Mouse (Mus musculus) neural tube, embryonic 12.5 days (tissue): ENCODE data around the gene Akirin2. TPM values are rescaled to one million over a fixed set of nuclear protein-coding genes. Genes with fewer than 3 reads are reported as not detected.

Experiments
- ATAC-seq: fragments of 200-750 bp; cut with Nextera tagmentation; 2 replicates; pipeline ENCODE4 v1.8.0; 2017; ENCODE audit warnings: low read depth, mild to moderate bottlenecking, moderate TSS enrichment, moderate library complexity; ENCODE audit not compliant: low FRiP score
- H3K27ac ChIP-seq: fragments of 300-500 bp; sonication (generic); 2 replicates; pipeline ENCODE4 v1.5.1; 2016
- H3K27me3 ChIP-seq: fragments of 300-500 bp; sonication (generic); replicated peaks from 2 replicates; pipeline ENCODE4 v1.6.1; 2016; ENCODE audit warnings: mild to moderate bottlenecking
- H3K36me3 ChIP-seq: fragments of 300-500 bp; sonication (generic); 2 replicates; pipeline ENCODE4 v1.6.1; 2016; ENCODE audit warnings: mild to moderate bottlenecking
- H3K4me1 ChIP-seq: fragments of 300-500 bp; sonication (generic); 2 replicates; pipeline ENCODE4 v1.6.1; 2016
- H3K4me2 ChIP-seq: fragments of 300-500 bp; sonication (generic); replicated peaks from 2 replicates; pipeline ENCODE4 v1.6.1; 2016; ENCODE audit warnings: mild to moderate bottlenecking
- H3K4me3 ChIP-seq: fragments of 300-500 bp; sonication (generic); 2 replicates; pipeline ENCODE4 v1.5.1; 2016
- H3K9ac ChIP-seq: fragments of 300-500 bp; sonication (generic); 2 replicates; pipeline ENCODE4 v1.6.1; 2016; ENCODE audit warnings: mild to moderate bottlenecking
- H3K9me3 ChIP-seq: fragments of 300-500 bp; sonication (generic); 2 replicates; pipeline ENCODE4 v1.6.1; 2016; ENCODE audit warnings: mild to moderate bottlenecking
- WGBS: fragments of 180-500 bp; shearing (Covaris S2); methylation state at CpG from one replicate; pipeline ENCODE4 v1.1.7; 2016; 5-methylcytosine and 5-hydroxymethylcytosine counted together
- polyA plus RNA-seq: library from polyadenylated mRNA; unstranded; fragments of >200 nt; fragmentation: Nextera tagmentation; extraction: Ambion mirVana; gene quantifications from 2 replicates; pipeline ENCODE4 v1.2.1, GENCODE M21; 2016

The Akirin2 gene
- polyA plus RNA-seq, 1 experiment from 2014 or later, result 151 TPM

- H3K9ac ChIP-seq, result no peak overlapping the region
- no peaks in the 10 kb centered on the region for H3K4me1 ChIP-seq
- H3K4me3 ChIP-seq, result no peak overlapping the region
- no peaks in the 10 kb centered on the region for H3K9me3 ChIP-seq
- no peak overlapping the region for H3K4me2 ChIP-seq
- 96% methylated on average over 10 of the region's 10 CpGs for WGBS
- no peak for ATAC-seq
- H3K36me3 ChIP-seq, result peaks cover 36% of the 10 kb centered on the region
- no peaks in the 10 kb centered on the region for H3K27me3 ChIP-seq
- H3K27ac ChIP-seq, result no peak overlapping the region
Observed at GRCm38 (mm10) chr4:34606658-34607057, 55.9 kb downstream of the Akirin2 start.

DNA sequence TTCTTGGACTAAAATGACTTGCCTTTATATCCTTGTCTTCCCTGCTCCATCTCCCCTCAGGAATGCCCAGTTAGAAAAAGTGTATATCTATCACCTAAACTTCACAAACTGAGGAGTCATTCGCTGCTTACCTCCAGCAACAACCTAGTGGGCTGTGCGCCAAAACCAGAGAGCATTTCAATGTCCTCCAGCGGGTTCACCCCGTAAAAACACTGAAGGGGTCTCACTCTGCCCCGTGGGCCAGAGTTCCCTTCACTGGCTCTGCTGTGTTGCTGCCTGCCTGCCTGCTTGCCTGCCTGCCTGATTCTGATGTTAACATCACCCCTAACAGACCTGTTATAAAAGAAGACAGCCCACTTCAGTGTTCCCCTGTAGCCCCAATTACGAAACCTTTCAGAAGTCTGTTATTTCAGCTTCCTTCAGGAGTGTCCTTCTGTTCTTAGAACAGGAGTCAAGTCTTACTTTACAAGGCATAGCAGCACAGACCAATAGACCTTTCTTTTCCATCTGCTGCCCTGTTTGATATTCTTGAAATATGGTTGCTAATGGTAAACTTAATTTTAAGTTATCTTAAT, 62.9 kb downstream of the Akirin2 start:
- Histone ChIP-seq H3K4me2 (peak overlapping the region; percentile 88), H3K9ac (peak overlapping the region; percentile 83), H3K27me3 (no peaks in the 10 kb centered on the region), H3K4me3 (peak overlapping the region; percentile 77), H3K36me3 (peaks cover 5% of the 10 kb centered on the region), H3K27ac (no peak overlapping the region), H3K9me3 (no peaks in the 10 kb centered on the region), H3K4me1 (peaks cover 24% of the 10 kb centered on the region)
- no peak for ATAC-seq
- WGBS, result 68% methylated on average over 6 of the region's 6 CpGs

GRCm38 (mm10) chr4:34614630-34615094, 63.9 kb downstream of the Akirin2 start, which contains the start of the genes Orc3 and Rars2:
TSS of gene Orc3 (minus strand) at chr4:34614944.
TSS of gene Rars2 (plus strand) at chr4:34614957.
- peaks cover 24% of the 10 kb centered on the region for H3K4me1 ChIP-seq
- peak within 1 kb of the TSS; percentile 64 for H3K27ac ChIP-seq
- no peaks in the 10 kb centered on the region for H3K9me3 ChIP-seq
- WGBS, result 1% methylated on average over 42 of the region's 42 CpGs
- peak within 1 kb of the TSS; percentile 77 for H3K4me3 ChIP-seq
- H3K27me3 ChIP-seq, result no peaks in the 10 kb centered on the region
- H3K9ac ChIP-seq, result peak within 1 kb of the TSS; percentile 83
- peak; percentile 99 for ATAC-seq
- H3K4me2 ChIP-seq, result peak within 1 kb of the TSS; percentile 88
- peaks cover 1% of the 10 kb centered on the region; the same call in 1 of the 2 replicates for H3K36me3 ChIP-seq

- H3K36me3 ChIP-seq, result no peaks in the 10 kb centered on the region
- peak overlapping the region; percentile 88 for H3K4me2 ChIP-seq
- peak overlapping the region; percentile 77 for H3K4me3 ChIP-seq
- peak; percentile 15 for ATAC-seq
- peak overlapping the region; percentile 83 for H3K9ac ChIP-seq
- peaks cover 24% of the 10 kb centered on the region for H3K4me1 ChIP-seq
- H3K27me3 ChIP-seq, result no peaks in the 10 kb centered on the region
- no peaks in the 10 kb centered on the region for H3K9me3 ChIP-seq
- H3K27ac ChIP-seq, result 0 out of 2 replicates have a peak overlapping the region, but pooled peaks have one; percentile 64
- 3% methylated on average over 13 of the region's 13 CpGs for WGBS
Observed at GRCm38 (mm10) chr4:34615303-34615702, 64.6 kb downstream of the Akirin2 start.

- Histone ChIP-seq H3K36me3 (no peaks in the 10 kb centered on the region), H3K9me3 (no peaks in the 10 kb centered on the region), H3K9ac (peak overlapping the region; percentile 83), H3K4me3 (peak overlapping the region; percentile 77), H3K4me1 (peaks cover 24% of the 10 kb centered on the region), H3K4me2 (peak overlapping the region; percentile 88), H3K27ac (no peak overlapping the region), H3K27me3 (no peaks in the 10 kb centered on the region)
- 41% methylated on average over 8 of the region's 8 CpGs for WGBS
- no peak for ATAC-seq
Observed at GRCm38 (mm10) chr4:34616146-34616545, 65.4 kb downstream of the Akirin2 start.

Other genes with a start within 250 kb of the Akirin2 start
- gene Orc3, start 64.0 kb downstream of the Akirin2 start, polyA plus RNA-seq, result 92.7 and 101 TPM in 2 replicates
- 63.5 and 67.8 TPM in 2 replicates for gene Rars2, start 64.0 kb downstream of the Akirin2 start, polyA plus RNA-seq
- gene Slc35a1, start 136.5 kb downstream of the Akirin2 start, polyA plus RNA-seq, result 49.7 and 50.5 TPM in 2 replicates
- 0.73 and 0.74 TPM in 2 replicates for gene Cfap206, start 179.3 kb downstream of the Akirin2 start, polyA plus RNA-seq
- gene Gm136, start 205.3 kb downstream of the Akirin2 start, polyA plus RNA-seq, result not detected in 2 replicates
- gene Smim8, start 227.5 kb downstream of the Akirin2 start, polyA plus RNA-seq, result 42.3 and 43.5 TPM in 2 replicates